Mouse (Mus musculus): ENCODE data around the gene Pml. TPM values are rescaled to one million over a fixed set of nuclear protein-coding genes. Genes with fewer than 3 reads are reported as not detected.
"Not testable (repeated sequence)": the region's sequence is repeated elsewhere in the genome, so short reads cannot be mapped to it uniquely, and the experiment has no call there.

Gene Pml
- total RNA-seq, 2 experiments from 2014 or later = 3.2 to 4.7 TPM

DNA sequence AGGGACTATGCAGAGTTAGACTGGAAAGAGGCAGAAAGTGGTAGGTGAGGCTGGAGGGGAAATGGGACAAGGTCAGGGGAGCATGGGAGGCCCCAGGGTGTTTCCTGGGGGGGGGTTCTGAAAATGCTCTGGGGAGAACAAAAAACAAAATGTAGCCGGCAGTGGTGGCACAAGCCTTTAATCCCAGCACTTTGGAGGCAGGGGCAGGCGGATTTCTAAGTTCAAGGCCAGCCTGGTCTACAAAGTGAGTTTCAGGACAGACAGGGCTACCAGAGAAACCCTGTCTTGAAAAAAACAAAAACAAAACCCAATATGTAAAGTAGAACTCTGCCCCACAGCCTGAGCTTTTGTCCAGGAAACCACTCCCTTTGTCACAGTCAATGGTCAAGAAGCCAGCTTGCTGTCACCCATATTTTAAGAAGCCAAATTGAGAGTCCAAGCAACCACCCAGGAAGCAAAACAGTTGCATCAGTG, 22.5 kb upstream of the Pml start:
- no peak for DNase-seq (ENCODE audit: low spot score)

DNA sequence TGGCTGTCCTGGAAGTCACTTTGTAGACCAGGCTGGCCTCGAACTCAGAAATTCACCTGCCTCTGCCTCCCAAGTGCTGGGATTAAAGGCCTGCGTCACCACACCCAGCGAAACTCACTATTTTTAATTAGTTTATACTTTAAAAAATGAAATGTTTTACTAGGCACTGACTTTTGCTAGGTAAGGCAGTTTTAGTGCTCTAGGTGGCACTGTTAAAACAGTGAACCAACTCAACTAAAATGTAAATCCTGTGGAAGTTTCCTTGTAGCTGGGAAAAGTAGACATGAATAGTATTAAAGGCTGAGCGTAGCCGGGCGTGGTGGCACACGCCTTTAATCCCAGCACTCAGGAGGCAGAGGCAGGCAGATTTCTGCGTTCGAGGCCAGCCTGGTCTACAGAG, 22.0 kb upstream of the Pml start:
- DNase-seq (ENCODE audit: low spot score) = not testable (repeated sequence)

DNA sequence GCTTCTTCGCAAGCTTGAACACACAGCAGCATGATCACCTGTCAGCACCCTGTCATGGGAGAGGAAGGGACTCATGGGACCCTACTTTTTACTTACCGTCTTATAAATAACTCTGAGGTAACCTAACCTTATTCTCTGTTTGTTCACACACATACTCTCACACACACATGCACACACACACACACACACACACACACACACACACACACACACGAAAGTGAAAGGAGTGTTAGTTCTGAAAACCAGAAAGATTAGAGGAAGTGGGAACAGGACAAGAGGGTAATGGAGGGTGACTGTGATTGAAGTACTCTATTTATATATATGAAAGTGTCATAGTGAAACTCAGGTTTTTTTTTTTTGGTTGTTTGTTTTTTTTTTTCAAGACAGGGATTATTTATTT, 21.5 kb upstream of the Pml start:
- DNase-seq (ENCODE audit: low spot score) = no peak

DNA sequence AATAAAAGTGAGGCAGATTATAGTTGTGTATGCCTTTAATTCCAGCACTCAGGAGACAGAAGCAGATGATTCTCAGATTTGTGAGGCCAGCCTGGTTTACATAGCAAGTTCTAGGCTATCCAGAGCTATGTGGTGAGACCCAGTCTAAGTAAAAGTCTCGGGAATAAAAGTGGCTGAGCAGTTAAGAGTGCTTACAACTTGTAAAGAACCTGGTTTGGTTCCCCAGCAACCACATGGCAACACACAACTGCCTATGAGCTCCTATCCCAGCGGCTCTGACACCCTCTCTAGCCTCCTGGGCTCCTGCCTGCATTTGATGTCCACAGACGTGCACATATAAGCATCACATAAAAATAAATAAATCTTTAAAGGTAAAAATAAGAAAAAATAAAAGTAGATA, 20.5 kb upstream of the Pml start:
- DNase-seq (ENCODE audit: low spot score) = no peak

DNA sequence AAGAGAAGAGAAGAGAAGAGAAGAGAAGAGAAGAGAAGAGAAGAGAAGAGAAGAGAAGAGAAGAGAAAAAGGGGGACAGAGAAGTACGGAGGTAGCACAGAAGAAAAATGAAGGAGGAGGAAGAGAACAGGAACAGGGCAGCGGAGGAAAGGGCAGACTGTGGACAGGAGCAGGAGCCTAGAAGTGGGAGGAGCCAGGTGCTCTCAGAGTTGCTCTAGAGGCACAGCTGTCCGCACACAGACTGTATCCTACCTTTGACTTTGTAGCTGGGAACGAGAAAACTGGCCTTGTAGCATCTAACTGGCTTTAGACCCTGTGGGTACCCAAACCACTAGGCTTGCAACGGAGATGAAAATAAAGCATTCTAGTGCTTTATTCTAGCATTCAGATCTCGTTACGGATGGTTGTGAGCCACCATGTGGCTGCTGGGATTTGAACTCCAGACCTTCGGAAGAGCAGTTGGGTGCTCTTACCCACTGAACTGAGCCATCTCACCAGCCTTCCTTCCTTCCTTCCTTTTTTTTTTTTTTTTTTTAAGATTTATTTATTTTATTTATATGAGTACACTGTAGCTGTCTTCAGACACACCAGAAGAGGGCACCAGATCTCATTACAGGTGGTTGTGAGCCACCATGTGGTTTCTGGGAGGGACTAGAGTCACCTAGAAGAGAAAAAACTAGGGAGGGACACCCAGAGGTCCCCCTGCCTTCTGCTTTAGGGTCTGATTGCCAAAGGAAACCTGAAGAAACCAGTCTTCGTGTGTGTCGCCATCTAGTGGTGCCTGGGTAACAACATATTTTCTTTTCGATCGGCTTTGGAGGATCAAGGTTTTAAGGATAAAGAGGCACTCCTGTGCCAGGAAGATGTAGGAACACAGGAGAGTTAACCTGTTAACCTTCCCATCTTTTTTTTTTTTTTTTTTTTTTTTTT, 19.1 kb upstream of the Pml start:
- DNase-seq (ENCODE audit: low spot score) = peak; percentile 58

DNA sequence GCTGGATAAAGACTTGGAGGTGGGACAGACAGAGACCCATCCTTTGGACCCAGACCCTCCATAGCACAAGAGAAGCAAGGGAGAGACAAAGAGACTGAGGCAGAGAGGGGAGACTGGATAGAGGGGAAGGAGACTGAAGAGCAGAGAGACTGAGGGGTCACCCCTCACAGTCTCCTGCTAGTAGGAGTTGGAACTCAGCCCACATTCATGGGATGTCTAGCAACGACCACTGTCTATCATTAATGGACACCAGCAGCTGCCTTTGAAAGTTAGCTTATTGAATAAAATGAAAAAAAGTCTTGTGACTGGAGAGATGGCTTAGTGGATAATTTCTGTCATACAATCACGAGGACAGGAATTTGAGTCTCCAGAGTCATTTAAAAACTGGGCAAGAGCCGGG, 17.5 kb upstream of the Pml start:
- DNase-seq (ENCODE audit: low spot score) = no peak

DNA sequence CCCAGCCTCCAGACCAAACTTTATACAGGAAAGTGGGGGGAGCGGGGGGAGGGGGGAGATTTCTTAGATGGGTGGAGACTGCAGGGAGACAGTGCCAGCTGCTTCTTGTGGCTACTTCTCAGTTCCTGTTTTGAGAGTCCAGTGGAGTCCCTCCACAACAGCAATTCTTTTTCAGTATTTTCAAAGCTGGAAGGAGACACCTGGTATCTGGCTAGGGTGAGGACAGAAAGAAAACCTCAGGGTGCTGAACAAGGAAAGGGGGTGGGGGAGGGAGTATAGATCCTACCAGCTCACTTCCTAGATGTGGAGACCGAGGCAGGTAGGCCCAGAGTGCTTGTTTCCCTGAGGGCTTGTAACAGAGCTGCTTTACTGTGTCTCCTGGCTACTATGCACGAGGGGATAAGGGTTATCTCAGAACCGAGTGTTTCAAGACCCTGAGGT, 17.0 kb upstream of the Pml start:
- no peak for DNase-seq (ENCODE audit: low spot score)

DNA sequence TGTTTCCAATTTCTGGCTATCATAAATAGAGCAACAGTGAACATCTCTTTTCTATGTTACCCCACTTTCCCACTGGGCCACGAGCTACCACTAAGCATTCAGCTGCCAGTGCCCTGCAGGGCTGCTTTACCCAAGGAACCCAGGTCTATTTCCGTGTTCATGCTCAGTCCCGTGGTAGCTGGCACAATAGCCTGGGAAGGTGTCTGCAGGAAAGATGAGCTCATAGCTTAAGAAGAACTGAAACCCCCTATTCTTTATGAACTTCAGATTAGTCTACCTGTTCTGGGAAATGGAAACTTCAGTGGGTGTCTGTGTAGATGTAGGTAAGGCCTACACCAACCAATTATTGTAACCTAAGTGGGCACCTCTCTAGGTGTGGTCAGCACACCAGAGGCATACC, 15.8 kb upstream of the Pml start:
- DNase-seq (ENCODE audit: low spot score) = no peak

DNA sequence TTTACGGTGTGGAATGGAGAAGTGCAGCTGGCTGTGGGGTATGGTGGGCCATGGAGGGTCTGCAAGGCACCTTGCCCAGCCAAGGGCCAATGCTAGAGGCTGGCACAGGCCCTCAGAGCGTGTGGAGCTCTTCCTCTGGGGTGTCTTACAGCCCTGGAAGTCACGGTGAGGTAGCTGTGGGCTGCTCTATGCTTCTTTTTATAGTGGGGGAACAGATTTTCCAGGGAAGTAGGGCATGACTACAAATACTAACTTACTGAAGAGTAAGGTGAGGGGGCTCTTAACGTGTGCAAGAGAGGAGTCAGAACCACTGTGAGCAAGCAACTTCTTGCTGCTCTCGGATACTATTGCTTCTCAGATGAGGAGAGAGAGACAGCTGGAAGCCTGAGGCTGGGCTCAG, 12.9 kb upstream of the Pml start:
- DNase-seq (ENCODE audit: low spot score) = no peak

DNA sequence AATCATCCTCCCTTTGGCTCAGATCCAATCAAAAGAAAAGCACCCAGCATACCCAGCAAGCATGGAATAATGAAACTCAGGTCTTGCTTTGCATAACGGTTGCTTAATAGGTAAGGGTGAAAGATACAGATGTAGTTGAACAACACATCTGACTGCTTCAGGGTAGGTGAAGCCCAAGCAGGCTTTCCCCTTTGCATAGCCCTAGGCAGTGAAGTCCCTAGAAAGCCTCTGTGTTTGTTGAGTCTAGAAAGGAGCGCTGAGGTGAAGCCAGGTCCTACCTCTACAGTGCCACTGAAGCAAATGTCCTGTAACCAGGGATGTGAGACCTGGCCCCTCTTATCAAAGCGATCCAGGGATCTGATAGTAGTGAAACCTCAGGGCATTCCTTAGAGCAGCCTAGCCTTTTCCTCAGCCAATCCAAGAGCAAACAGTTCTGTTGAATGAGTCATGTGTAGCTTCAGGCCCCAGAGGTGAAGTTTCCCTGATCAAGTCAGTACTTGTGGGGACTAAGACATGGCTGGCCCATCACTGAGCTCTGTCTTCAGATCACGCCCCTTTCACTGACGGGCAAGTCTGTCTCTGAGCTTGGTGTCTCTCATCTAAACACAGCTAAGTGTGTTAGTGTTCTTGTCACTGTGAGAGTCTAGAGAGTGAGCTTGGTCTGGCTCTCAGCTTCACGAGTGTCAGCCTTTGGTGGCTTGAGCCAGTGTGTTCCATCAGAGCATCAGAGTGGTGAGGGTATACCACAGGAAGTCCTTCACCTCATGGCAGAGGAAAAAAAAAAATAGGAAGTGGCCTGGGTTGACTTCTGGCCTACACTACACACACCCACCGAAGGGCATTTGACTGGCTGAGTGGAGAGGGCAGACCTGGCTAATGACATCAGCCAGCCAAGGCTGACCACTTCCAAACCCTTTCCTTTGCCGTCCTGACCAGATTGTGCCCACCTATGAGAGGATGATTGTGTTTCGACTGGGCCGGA, 6.4 kb upstream of the Pml start:
- DNase-seq (ENCODE audit: low spot score) = no peak

DNA sequence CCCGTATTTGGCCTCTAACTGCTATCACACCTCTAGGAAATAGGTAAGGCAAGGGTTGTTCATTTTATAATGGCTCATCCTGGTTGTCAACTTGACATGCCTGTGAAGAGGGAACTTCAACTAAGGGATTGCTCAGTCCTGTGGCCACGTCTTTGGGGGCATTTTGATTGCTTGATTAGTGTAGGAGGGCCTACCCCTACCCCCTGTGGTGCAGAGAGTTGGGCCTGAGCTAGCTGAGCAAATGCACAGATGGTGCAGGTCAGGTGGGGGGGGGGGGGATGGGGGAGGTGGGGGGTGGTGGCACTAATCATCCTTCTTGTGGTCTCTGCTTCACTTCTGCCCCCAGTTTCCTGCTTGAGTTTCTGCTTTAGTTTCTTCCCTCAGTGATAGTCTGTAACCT, 5.5 kb upstream of the Pml start:
- DNase-seq (ENCODE audit: low spot score) = no peak

DNA sequence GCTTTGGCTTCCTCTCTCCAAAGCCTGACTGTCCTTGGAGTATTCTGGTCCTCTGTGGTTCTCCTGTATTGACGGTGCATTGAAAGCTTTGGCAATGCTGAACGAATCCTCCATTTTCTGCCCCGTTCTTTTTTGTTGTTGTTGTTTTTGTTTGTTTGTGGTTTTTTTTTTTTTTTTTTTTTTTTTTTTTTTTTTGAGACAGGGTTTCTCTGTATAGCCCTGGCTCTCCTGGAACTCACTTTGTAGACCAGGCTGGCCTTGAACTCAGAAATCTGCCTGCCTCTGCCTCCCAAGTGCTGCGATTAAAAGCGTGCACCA, 4.2 kb upstream of the Pml start:
- DNase-seq (ENCODE audit: low spot score) = not testable (repeated sequence)

DNA sequence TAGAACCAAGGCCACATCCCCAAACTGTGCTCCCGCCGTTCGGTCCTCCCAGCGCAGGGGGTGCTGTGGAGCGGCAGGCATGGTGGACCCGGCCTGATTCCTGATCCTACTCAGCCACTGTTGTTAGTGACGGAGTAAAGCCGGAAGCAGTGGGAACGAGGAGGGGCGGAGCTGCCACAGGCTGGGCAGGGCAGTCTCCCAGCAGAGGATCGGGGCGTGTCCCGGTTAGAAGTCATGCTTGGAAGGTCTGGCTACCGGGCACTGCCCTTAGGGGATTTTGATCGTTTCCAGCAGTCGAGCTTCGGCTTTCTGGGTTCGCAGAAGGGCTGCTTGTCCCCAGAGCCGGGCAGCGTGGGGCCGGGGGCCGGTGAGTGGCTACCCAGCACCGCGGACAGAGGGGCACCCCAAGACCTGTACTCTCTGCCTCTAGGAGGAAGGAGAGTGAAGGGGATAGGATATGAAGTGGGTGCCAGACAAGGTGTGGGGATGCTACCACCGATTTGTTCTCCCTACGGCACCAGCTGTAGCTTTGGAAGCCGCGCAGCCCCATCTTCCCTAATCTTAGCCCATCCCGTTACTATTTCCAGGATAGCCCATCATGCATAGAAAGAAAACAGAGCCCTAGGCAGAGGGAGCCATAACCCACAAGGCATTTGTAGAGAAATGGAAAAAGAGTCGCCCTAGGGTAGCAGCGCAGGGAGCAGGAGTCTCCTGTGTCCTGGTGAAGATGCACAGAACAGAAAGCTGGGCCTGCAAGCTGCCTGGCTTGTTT, 3.6 kb upstream of the Pml start, which contains the start of gene Stoml1:
Gene Stoml1 (plus strand): TSS at position 132 of the 772 bp plus-strand sequence.
- DNase-seq (ENCODE audit: low spot score) = peak; percentile 95

DNA sequence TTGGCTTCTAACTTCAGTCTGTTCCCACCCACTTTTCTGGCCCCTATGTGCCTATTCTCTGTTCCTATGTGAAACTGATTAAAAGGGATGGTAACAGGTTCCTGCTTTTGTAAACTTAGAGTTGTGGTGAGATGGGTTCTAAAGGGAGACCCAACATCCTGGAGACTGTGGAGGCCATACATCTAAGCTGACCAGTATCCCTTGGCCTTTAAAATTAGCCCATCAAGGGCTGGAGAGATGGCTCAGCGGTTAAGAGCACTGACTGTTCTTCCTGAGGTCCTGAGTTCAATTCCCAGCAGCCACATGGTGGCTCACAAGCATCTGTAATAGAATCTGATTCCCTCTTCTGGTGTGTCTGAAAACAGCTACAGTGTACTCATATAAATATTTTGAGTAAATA, 1.1 kb upstream of the Pml start:
- not testable (repeated sequence) for DNase-seq (ENCODE audit: low spot score)

DNA sequence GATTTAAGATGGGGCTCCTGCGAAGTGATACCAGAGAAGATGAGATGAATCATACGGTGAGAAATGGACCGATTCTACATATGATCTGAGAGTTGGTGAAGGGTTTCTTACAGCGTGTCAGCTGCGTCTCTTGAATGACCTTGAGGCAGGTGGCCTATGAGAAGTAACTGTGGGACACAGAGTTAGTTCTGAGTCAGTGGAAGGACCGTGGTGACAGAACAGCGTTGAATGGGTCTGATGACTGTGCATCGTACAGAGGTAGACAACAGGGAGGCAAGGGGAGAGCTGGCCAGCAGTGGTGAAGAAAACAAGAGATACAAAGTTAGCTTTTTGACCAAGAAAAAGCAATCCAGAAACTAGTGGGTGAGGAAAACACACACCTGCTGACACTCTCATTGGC, 736 bp upstream of the Pml start:
- DNase-seq (ENCODE audit: low spot score) = no peak

DNA sequence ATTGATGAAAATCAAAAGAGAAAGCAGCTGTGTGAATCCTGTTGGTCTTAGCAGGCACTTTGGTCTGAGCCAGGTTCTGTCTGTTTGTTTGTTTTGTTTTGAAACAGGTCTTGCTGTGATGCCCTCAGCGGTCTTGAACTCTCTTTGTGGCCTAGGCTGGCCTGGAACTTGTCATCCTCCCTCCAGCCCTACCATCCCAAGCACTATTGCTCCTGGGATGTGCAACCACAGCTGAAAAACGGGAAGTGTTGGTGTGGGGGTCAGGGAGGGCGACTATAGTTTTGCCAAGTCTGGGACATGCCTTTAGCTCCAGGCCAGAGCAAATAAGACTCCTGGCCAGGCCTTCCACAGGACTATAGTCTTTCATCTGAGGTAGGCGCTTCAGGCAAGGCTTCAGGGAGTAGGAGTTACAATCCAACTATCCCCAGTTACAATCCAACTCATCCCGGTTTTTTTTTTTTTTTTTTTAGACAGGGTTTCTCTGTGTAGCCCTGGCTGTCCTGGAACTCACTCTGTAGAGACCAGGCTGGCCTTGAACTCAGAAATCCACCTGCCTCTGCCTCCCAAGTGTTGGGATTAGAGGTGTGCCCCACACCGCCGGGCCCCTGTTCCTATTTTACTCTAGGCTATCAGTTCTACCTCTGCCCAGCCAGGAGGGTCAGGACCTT, 706 bp downstream of the Pml start:
- no peak for DNase-seq (ENCODE audit: low spot score)

DNA sequence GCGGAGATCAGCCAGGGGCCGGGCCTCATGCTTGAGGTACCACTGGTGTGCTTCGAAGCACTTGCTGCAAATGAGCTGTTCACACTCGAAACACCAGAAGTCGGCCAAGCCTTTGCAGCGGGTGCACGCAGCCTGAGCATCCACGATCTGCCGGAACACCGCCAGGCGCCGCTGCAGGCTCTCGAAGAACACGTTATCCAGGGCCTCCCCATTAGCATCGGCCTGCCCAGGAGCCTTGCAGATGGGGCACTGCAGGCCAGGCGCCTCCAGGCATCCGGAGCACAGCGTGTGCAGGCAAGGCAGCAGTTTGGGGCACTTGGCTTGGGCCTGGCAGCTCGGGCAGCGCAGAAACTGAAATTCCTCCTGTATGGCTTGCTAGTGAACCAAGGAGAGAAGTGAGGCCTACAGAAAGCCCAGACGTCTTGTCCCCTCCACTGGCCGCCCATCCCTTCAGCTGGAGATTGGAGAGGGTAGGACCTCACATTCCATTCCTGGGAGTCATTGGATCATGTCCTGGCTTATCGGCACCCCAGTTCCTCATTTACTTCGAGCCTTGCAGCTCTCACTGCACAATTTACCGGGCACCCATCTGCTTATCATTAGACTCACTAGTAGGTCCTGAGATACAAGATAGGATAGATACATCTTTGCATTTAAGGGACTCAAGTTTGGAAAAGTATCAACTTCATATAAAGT, 2.4 kb downstream of the Pml start:
- DNase-seq (ENCODE audit: low spot score) = peak; percentile 63

DNA sequence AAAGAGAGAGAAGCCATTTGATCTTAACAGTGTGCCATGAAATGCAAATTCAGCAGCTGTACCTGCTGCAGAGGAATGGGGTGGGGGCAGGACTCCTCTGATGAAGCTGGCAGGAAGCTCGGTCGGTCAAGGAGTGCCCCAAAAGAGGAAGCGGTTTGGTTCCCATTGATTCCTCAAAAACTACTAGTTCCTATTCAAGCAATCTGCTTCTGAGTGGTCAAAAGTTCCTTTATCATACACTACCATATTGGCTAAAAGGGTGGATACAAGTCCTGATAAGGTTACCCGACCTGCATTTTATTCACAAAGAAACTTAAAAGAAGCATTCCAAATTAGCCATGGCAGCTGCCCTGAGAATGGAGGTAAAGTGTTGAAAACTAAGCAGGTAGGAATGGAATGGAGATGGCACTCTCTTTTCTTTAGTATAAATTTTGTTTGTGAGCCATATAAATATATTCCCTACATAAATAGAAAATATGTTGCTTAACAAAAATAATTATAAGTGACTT, 3.4 kb downstream of the Pml start:
- DNase-seq (ENCODE audit: low spot score) = no peak

DNA sequence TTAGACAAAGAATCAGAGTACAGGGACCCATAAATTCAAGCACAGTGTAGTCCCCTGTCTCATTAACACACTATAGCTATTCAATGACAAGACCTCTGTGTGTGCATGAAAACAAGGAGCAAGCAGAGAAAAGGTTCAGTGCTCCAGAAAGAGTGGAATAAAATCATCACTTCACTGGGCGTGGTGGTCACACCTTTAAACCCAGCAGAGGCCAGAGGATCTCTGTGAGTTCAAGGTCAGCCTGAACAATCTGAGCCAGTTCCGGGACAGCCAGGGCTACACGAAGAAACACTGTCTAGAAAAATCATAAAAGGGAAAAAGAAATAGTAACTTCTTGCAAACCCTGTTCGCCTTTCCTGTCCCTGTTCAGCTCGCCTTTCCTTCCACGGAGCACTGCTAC, 5.9 kb downstream of the Pml start:
- DNase-seq (ENCODE audit: low spot score) = no peak

DNA sequence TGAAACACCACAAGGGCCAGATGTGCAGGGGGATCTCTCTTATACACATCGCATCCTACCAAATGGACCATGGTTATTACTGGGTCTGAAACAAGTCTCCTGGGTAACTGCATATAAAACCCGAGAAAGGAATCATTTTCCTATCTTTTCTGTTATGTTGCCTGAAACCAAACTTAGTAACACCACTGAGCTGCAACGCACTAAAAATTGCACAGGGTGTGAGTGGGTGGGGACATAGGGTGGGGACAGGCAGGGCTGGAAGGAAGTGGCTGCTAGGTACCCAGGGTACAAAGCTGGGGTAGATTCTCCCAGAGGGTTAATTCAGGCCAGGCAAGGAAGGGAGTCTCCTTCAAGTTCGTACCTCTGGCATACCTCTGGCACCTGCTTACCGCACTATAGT, 6.9 kb downstream of the Pml start:
- no peak for DNase-seq (ENCODE audit: low spot score)
